Mouse (Mus musculus): ENCODE results near the gene Rara.
"Not testable (repeated sequence)": the region's sequence is repeated elsewhere in the genome, so short reads cannot be mapped to it uniquely, and the experiment has no call there.

The Rara gene

DNA sequence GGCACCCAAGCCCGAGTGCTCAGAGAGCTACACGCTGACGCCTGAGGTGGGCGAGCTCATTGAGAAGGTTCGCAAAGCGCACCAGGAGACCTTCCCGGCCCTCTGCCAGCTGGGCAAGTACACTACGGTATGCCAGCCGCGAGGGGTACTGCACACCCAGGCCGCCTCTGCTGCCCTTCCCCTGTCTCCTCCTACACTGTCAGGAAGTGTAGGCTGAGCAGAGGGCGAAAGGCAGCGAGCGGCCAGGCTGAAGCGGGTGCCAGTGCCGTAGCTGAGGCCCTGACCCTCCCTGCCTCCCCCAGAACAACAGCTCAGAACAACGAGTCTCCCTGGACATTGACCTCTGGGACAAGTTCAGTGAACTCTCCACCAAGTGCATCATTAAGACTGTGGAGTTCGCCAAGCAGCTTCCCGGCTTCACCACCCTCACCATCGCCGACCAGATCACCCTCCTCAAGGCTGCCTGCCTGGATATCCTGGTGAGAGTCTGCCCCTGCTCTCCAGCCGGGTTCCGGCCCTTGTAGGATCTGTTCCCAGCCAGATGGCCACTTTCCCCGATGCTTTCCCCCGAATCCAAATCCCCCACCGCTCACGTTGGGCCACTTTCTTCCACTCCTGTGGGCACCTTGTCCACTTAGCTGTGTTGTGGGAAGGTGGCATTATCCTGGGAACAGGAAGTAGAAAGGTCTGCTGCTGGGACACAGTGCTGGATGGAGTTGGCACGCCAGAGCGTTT, 42.7 kb downstream of the Rara start:
- DNase-seq = peak; percentile 47

DNA sequence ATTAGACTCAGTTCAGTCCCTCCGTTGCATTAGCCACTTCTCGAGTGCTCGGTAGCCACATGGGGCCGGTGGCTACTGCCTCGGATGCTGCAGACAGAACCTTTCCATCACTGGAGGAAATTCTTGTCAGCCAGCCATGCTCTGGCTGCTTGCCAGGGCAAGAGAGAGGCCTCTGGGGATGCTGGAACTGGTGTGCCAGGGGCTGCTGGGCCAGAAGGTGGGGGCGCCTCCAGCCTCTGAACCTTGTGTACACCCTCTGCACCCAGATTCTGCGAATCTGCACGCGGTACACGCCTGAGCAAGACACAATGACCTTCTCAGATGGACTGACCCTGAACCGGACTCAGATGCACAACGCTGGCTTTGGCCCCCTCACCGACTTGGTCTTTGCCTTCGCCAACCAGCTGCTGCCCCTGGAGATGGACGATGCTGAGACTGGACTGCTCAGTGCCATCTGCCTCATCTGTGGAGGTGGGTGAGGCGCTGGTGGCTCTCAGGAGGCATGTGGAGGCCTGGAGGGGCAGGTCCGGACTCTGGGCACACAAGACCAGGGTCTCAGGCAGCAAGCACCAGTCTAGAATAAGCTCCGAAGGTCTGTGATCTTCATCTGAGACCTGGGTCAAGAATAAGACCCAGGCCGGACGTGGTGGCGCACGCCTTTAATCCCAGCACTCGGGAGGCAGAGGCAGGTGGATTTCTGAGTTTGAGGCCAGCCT, 43.9 kb downstream of the Rara start:
- DNase-seq = peak; percentile 74

DNA sequence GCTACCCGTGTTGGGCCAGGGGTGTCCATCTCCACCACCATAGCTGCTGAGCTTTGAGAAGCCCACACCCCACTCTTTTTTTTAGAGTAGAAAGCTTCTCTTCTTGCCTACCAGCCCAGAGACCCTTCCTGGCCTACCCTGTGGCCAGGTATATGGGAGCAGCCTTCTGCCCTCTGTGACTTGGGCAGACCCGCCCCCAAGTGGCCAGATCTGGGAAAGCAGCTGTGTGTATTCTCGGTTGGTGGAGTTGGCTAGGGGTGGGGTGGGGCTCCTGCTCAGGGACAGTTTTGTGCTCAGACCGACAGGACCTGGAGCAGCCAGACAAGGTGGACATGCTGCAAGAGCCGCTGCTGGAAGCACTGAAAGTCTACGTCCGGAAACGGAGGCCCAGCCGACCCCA, 44.6 kb downstream of the Rara start:
- DNase-seq = peak; percentile 83

DNA sequence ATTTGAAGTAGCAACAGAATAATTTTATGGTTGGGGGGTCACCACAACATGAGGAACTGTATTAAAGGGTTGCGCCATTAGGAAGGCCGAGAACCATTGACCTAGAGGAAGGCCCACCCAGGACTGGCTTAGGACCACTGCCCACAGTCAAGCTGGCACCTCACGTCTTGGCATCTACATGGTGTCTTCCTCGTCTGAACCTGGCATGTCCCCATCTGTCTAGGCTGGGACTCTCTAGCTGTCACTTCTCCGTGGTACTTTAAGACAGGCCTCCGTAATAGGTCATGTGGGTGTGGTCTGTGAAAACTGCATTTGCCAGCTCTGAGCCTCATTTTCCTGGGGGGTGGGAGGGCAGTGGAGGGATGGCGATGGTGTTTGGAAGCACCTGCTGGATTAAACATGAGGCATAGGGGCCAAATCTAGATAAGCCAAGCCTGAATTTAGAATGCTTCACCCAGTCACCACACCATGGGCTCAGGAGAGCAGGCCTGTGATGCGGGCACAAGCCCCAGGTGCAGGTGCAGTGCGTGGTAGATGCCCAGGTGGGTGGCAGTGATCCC, 45.3 kb downstream of the Rara start:
- DNase-seq = no peak

DNA sequence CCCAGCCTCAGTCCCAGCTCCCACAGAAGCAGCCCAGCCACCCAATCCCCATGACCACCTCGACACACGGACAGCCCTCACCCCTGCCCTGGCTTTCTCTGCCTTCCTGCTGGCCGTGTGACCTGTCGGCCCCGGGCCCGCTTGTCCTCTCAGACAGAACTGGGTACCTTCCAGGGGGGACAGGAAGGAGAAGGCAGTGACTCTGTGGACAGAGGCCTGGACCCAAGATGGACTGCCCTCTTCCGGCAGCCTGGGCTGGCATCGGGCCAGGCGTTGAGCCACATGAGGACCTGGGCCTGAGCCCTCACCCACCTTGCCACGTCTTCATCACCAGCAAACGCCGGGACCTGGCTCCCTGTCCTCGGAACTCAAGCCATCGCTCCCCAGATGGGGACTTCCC, 46.0 kb downstream of the Rara start:
- no peak for DNase-seq

DNA sequence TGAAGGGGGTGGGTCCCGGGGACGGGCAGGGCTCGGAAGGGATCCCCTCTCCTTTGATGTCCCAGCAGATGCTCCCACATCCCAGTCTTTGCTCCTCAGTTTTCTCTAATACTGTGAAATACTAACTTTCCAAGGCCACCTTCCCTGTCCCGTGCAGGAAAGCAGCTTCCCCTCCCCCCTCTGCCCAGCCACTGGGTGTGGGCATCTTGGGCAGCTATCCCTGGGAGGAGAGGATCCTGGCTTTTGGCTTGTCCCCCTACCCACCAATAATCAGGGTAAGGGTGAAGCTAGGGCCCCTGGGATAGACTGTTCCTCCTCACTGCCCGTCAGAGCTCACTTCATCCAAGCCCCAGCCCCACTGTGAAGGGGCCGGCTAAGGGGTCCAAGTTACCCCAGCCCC, 46.6 kb downstream of the Rara start:
- no peak for DNase-seq

DNA sequence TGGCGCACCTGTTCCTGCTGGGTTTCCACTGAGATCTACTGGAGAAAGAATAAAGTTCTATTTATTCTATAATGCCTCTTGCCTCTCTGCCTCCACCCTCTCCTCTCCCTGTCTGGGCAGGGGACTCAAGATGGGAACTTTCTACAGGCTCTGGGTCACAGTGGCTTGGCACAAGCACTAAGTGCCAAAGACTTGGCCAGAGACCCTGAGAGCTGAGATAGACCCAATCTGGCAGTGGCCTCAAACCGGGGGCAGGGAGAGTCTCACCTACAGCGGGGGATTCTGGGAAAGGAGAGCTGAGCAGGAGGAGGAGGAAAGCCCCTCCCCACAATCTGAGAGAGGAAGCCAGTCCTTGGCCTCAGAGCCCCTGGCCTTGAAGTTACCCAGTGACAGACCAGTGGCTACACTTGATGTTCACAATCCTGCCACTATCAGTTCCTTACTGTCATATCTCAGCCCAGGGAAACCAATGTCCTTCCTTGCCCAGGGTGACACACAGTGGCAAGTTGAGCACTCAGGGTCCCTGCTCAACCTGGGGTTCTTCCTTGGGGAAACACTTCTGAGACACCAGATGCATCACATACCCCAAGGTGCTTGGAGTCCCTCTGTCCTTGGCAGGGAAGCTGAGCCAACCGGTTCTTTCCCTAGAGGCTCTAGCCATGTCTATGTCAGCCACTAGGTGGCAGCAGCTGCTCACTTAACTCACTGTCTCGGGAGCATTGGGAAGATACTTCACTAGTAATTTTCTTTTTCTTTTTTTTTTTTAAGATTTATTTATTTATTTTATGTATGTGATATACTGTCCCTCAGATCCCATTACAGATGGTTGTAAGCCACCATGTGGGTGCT, 47.5 kb downstream of the Rara start:
- DNase-seq = peak; percentile 91

DNA sequence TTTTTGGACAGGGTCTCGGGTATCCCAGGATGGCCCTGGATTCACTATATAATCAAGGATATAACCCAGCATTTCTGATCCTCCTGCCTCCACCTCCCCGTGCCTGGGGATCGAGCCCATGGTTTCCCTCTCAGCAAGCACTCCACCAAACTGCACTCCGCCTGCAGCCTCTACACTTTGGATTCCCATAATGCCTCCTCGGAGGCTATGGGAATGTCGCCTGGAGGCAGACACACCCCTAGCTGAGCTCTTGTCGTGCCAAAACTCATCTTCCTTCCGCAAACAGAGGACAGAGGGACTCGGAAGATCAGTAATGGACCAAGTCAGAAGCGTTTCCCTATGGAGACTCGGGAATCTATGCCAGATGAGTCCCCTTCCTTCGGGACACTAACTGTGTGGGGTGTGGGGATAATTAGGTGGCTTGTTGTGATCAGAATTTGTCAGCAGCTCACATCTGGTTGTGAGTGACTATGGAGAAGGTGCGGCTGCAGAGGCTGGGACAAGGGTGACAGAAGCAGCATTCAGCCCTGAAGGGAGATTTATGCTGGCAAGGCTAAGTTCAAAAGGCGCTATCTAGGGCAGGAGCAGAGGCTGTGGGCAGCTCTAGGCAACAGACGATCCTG, 51.0 kb downstream of the Rara start:
- no peak for DNase-seq

DNA sequence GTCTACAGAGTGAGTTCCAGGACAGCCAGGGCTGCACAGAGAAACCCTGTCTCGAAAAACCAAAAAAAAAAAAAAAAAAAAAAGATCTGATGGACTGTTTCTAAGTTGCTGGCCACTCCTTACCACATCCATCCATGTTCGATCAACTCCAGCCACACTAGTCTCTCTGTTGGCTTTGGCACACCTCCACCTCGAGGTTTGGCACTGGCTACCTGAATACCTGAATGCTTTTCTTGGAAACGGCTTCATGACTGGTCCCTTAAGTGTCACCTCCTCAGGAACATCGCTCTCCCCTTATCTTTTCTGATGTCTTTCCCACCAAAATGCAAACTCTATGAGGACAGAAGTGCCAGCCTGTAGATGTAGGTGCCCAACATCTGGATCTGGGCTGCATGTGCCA, 51.7 kb downstream of the Rara start:
- DNase-seq = no peak

DNA sequence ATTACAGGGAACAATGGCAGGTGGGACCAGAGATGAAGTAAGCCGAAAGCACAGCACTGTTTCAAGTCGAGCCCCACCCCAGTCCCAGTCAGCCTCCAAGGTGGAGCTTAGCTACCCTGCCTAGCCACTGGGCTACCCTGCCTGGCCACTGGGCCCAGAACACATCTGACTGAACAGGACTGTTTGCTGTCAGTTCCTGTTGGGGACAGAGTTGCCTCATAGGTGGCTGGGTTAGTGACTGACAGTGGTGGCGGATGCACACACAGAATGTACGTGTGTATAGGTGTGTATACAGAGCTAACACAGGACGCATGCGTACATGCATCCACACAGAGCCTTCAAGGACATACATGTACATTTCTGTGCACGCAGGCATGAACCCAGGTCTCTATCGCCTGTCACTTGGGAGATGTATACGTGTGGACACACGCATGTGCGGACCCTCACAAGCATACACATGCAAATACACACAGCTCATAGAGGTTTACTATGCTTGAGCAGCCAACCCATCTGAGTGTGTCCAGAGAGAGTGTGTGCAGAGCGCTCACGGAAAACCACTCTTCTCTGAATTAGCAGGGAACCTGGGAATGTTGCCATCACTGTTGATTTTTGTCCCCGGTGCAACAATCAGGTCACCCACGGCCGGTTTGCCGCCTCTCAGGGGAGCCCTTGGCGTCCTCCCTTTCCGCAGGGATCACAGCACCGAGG, 53.8 kb downstream of the Rara start:
- no peak for DNase-seq

DNA sequence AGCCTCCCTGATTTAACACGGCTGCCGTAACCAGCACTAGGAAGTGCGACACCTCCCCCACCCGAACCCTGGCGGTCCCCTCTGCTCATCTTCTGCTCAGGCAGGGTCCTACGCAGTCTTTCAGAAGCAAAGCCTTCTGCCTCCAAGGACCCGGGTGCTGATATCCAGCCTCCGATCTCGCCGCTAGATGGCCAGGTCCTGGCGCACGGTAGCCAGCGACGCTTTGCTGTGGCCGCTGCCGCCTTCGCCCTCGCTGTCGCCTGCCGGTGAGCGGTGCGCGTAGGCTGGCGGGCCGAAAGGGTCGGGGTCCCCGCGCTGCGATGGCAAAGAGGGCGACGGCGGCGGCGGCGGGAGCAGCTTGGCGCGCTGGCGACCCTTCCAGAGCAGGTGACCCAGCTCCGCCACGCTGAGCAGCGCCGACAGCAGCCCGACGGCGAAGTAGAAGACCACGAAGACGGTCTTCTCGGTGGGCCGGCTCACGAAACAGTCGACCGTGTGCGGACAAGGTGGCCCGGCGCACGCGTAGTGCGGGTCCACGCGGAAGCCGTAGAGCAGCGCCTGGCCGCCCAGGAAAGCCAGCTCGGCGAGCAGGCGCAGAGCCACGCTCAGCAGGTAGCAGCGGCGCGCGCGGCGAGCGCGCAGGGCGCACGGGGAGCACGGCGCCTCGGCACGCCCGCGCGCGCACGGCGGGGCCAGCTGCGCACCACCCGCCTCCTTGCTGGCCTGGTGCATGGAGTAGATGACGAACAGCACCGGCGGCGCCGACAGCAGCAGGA, 54.6 kb downstream of the Rara start:
- DNase-seq = peak; percentile 70

DNA sequence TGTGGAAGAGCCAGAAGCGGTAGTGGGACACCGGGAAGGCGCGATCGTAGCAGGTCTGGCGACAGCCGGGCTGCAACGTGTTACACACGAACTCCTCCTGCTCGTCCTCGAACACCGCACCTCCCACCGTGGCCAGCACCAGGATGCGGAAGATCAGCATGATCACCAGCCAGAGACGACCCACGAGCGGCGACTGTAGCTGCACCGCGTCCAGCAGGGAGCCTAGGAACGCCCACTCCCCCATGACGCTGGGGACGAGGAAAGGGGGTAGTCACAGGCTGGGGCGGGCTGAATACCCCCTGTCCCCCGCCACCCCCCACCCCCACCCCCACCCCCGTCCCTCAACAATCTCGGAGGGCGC, 55.1 kb downstream of the Rara start, which contains the start of gene Gjd3:
Gene Gjd3, minus strand, starts transcription at position 244 of the 361 bp plus-strand sequence.
- no peak for DNase-seq

DNA sequence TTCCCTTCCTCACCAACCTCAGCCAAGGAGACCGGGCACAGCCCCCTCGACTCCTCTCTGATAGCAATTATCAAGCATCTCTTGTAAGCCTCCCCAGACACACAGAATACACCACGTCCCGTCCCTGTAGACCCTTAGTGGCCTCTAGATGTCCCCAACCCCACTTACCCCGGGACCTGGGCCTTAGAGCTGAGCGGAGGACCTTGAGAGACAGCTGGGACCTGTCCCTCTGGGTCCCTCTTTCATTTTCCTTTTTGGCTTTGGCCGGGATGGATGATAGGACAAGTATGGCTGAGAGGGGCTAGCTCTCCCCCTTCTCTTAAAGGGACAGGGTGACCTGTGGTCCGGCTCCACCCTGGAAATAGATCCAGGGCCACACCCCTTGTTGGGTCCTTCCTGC, 55.9 kb downstream of the Rara start:
- DNase-seq = no peak

DNA sequence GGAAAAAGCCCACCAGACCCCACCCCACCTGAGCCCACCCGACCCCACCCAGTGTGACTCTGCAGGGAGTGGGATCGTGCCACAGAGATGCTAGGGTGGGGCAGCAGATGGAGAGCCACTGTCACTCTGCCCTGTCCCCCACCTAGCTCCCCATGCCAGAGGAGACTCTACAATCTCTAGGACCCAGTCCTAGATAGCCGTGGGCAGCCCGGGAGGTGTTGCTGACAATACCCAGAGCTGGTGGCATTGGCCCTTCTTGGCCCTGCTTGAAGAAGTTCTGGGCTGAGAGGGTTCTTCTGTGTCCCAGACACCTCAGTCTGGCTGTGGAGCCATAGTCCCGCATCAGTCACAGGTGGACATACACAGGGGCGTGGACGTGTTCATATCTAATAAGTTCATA, 57.9 kb downstream of the Rara start:
- DNase-seq = no peak

DNA sequence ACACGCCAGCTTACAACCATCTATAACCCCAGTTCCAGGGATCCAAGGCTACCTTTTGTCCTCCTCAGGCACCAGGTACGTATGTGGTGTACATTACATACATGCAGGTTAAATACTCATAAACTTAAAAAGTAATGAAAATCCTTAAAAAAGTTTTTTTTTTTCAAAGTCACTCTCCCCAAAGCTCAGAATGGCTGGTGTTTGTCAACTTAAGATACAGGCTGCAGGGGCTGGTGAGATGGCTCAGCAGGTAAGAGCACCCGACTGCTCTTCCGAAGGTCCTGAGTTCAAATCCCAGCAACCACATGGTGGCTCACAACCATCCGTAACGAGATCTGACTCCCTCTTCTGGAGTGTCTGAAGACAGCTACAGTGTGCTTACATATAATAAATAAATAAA, 60.6 kb downstream of the Rara start:
- not testable (repeated sequence) for DNase-seq

DNA sequence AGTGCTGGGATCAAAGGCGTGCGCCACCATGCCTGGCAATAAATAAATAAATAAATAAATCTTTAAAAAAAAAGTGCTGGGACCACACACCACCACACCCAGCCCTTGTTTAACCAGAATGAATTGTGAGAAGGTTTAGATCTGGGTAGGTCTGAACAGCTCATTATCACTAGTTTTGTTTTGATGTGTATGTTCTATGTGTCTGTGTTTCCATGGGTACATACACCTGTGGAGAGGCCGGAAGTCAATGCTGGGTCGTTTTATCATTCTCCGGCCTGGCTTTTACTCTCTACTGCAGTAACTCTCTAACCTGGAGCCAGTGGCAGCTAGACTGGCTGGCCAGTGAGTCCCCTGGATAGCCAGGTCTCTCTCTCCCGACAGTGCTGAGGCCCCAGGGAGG, 63.2 kb downstream of the Rara start:
- DNase-seq = no peak

DNA sequence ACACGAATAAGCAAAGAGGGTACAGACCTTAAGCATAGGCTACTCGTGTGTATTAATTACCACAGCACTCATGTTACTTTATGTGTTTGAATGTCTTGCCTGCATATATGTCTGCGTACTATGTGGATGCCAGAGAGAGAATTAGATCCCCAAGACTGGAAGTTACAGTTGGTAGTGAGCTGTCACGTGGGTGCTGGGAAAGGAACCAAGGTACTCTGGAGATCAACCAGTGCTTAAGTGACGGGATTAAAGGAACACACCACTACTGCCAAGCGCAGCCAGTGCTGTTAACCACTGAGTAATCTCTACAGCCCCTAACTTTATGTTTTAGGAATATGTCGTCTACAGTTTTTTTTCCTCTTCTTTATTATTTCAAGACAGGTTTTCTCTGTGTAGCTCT, 68.4 kb downstream of the Rara start:
- no peak for DNase-seq

DNA sequence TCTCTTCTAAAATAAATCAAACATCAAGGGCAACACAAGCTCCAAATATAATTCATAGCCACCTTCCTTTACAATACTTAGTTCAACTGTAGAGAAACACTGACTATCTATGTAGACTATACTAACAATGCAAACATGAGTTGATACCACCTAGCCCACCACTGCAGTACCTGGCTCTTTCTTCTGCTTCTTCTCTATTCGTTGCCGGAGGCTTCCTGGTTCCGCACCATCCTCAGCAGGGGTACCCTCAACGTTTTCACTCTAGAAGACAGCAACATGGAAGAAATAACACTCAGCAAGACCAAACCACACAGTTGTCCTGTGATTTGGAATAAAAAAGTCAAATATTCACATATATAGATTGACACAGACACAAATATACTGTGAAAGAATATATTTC, 70.0 kb downstream of the Rara start:
- no peak for DNase-seq

DNA sequence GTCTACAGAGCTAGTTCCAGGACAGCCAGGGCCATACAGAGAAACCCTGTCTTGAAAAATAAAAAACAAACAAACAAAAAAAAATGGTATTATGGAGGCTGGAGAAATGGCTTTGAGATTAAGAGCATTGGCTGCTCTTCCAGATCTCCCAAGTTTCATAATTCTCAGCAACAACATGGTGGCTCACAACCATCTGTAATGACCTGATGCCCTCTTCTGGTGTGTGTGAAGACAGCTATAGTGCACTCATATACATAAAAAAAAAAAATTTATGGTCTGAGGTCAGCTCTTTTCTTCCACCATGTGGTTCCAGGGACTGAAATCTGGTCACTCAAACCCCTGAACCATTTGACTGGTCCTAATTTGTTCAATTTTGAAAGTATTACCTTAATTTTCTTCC, 71.2 kb downstream of the Rara start:
- no peak for DNase-seq

DNA sequence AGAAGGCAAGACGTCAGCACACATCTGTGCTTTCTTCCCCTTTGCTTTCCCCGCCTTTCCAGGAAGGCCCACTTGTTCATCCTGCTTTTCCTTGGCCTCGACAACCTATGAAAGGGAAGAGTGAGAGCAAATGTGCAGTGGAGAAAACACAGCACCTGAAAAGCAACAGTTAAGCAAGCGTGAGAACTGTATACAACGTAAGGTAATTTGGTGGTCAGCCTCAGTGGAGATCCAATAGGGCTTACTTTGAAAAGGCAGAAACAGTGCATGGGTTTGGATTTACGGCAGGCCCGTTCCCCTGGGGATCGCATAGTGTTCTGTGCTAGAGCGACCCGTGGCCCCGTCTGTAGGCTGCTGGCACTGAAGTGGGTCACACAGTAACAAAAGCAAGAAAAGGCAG, 71.6 kb downstream of the Rara start:
- DNase-seq = no peak

DNA sequence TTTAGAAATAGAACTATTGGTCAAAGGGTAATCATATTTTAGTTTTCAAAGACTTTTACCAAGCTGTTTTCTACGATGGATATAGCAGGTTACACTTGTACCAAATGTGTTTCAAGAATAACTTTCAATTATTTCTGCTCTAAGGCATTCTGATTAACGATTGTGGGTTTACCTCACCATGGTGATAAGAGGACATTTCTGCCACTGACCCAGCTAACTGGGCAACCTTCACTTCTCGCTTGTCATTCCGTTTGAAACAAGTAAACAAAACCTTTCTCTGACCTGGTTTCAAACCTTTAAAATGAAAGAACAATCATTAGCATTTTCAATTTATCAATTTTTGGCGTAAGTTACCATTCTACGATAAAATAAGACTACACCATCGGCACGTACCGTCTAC, 79.2 kb downstream of the Rara start:
- no peak for DNase-seq

DNA sequence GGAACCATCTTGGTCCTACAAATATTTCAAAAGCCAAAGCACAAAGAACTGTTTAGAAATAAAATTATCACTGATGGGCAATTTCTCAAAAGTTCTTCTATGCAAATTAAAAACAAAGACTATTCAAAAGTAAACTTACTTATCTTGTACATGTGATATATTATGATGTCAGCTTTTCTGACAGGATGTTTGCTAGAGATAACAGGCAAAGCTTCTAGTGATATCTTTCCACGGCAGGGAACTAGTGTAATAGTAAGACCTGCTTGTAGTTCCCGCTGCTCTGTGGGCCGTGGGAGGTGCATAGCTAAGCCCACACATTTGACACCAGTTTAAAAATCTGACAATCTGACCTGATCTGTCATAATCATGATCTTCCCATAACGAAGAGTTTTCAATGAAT, 82.5 kb downstream of the Rara start:
- DNase-seq = no peak
